Mouse (Mus musculus) midbrain, embryonic 11.5 days (tissue): ENCODE results near the gene Atp8a1. TPM values are rescaled to one million over a fixed set of nuclear protein-coding genes. Genes with fewer than 3 reads are reported as not detected.

Experiments used
- ATAC-seq: fragments of 200-750 bp; cut with Nextera tagmentation; 2 replicates; pipeline ENCODE4 v1.8.0; 2017; ENCODE audit warnings: moderate TSS enrichment, moderate library complexity; ENCODE audit not compliant: low FRiP score
- DNase-seq: peaks from one replicate; pipeline ENCODE4 v3.0.0; 2015; ENCODE audit warnings: low spot score; ENCODE audit errors: missing footprints
- H3K27ac ChIP-seq: fragments of 300-500 bp; sonication (generic); 2 replicates; pipeline ENCODE4 v1.5.1; 2014; ENCODE audit warnings: low read depth, low read length
- H3K27me3 ChIP-seq: fragments of 300-500 bp; sonication (generic); 2 replicates; pipeline ENCODE4 v1.6.1; 2014; ENCODE audit warnings: mild to moderate bottlenecking, low read length, moderate library complexity, mixed read lengths; ENCODE audit not compliant: control insufficient read depth, insufficient read depth
- H3K36me3 ChIP-seq: fragments of 300-500 bp; sonication (generic); 2 replicates; pipeline ENCODE4 v1.6.1; 2014; ENCODE audit warnings: mild to moderate bottlenecking, low read length, moderate library complexity, mixed read lengths; ENCODE audit not compliant: control insufficient read depth, insufficient read depth
- H3K4me1 ChIP-seq: fragments of 300-500 bp; sonication (generic); 2 replicates; pipeline ENCODE4 v1.6.1; 2014; ENCODE audit warnings: low read length; ENCODE audit not compliant: control insufficient read depth, insufficient read depth
- H3K4me2 ChIP-seq: fragments of 300-500 bp; sonication (generic); 2 replicates; pipeline ENCODE4 v1.6.1; 2014; ENCODE audit warnings: mild to moderate bottlenecking, moderate library complexity
- H3K4me3 ChIP-seq: fragments of 300-500 bp; sonication (generic); 2 replicates; pipeline ENCODE4 v1.5.1; 2014; ENCODE audit warnings: low read depth, low read length
- H3K9ac ChIP-seq: fragments of 300-500 bp; sonication (generic); 2 replicates; pipeline ENCODE4 v1.6.1; 2014; ENCODE audit warnings: low read length
- H3K9me3 ChIP-seq: fragments of 300-500 bp; sonication (generic); 2 replicates; pipeline ENCODE4 v1.6.1; 2016; ENCODE audit warnings: low read length; ENCODE audit not compliant: control insufficient read depth
- WGBS: fragments of 180-500 bp; shearing (Covaris S2); extraction: QIAGEN DNeasy Blood & Tissue Kit; methylation state at CpG from one replicate; pipeline ENCODE4 v1.1.7; 2014; 5-methylcytosine and 5-hydroxymethylcytosine counted together
- polyA plus RNA-seq: library from polyadenylated mRNA; unstranded; fragments of >200 nt; fragmentation: Nextera tagmentation; extraction: Ambion mirVana; gene quantifications from 2 replicates; pipeline ENCODE4 v1.2.1, GENCODE M21; 2014

The Atp8a1 gene
- polyA plus RNA-seq, 1 experiment from 2014 or later: 31.9 TPM

- no peak for ATAC-seq
- no peak overlapping the region for H3K27ac ChIP-seq
- 55% methylated on average over 5 of the region's 5 CpGs for WGBS
- H3K4me2 ChIP-seq: no peak overlapping the region
- no peaks in the 10 kb centered on the region for H3K36me3 ChIP-seq
- H3K4me3 ChIP-seq: no peak overlapping the region
- no peak for DNase-seq
- no peaks in the 10 kb centered on the region for H3K9me3 ChIP-seq
- no peaks in the 10 kb centered on the region for H3K4me1 ChIP-seq
- no peaks in the 10 kb centered on the region for H3K27me3 ChIP-seq
- no peak overlapping the region for H3K9ac ChIP-seq
These were observed 161.8 kb downstream of the Atp8a1 start for GRCm38 (mm10) chr5:67685461-67685860.

DNA sequence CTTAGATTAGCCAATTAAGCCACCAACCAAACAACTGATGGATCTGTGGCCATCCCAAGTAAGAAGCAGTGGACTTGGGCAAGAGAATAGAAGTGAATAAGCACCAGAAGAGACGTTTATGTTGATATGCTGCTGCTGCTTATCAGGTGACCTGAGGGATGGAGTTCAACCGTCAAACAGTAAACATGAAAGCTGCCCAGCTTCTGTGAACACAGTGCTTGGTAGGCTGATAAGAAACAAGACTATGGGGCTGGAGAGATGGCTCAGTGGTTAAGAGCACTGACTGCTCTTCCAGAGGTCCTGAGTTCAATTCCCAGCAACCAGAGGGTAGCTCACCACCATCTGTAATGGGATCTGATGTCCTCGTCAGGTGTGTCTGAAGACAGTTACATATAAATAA is 168.4 kb downstream of the Atp8a1 start:
- ATAC-seq (no peak), DNase-seq (no peak)
- no peak overlapping the region for H3K4me3 ChIP-seq
- no peak overlapping the region for H3K4me2 ChIP-seq
- H3K27ac ChIP-seq: no peak overlapping the region
- 90% methylated on average over 3 of the region's 3 CpGs for WGBS
- no peaks in the 10 kb centered on the region for H3K27me3 ChIP-seq
- no peaks in the 10 kb centered on the region for H3K9me3 ChIP-seq
- no peaks in the 10 kb centered on the region for H3K36me3 ChIP-seq
- no peaks in the 10 kb centered on the region for H3K4me1 ChIP-seq
- H3K9ac ChIP-seq: no peak overlapping the region

DNA sequence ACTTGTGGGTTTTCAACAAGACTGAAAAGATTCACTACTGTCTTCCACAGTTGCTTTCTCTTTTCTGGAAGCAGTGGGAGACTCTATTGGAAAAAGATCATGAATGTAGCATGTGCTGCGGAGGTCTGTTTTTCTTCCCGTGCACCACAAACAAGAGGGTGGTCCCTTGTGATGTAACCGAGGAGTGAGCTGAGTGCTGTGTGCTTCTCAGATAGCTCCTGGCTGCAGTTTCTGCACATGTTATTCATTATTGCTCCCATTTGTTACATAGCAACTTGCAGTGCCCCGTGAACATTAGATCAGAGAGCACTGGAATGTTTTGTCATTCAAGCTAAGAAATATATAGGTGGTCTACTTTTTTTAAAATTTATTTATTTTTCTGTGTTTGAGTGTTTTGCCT is 174.2 kb downstream of the Atp8a1 start:
- no peak overlapping the region for H3K4me2 ChIP-seq

GRCm38 (mm10) chr5:67670158-67670557 is 177.1 kb downstream of the Atp8a1 start:
- no peaks in the 10 kb centered on the region for H3K36me3 ChIP-seq
- H3K27ac ChIP-seq: no peak overlapping the region
- no peak for ATAC-seq
- WGBS: 66% methylated on average over 6 of the region's 6 CpGs
- no peak for DNase-seq
- no peaks in the 10 kb centered on the region for H3K9me3 ChIP-seq
- no peak overlapping the region for H3K4me3 ChIP-seq
- H3K27me3 ChIP-seq: peaks cover 24% of the 10 kb centered on the region
- H3K4me2 ChIP-seq: no peak overlapping the region
- H3K4me1 ChIP-seq: no peaks in the 10 kb centered on the region
- H3K9ac ChIP-seq: no peak overlapping the region

More for the DNA sequence above, 174.2 kb downstream of the Atp8a1 start:
- no peaks in the 10 kb centered on the region for H3K4me1 ChIP-seq
- no peak for ATAC-seq
- no peak for DNase-seq
- H3K27me3 ChIP-seq: peaks cover under 1% of the 10 kb centered on the region; the same call in 1 of the 2 replicates
- H3K9me3 ChIP-seq: no peaks in the 10 kb centered on the region
- H3K27ac ChIP-seq: no peak overlapping the region
- WGBS: 81% methylated on average over 4 of the region's 4 CpGs
- no peak overlapping the region for H3K9ac ChIP-seq
- H3K36me3 ChIP-seq: no peaks in the 10 kb centered on the region
- no peak overlapping the region for H3K4me3 ChIP-seq

GRCm38 (mm10) chr5:67669436-67669896 is 177.8 kb downstream of the Atp8a1 start:
- no peaks in the 10 kb centered on the region for H3K36me3 ChIP-seq
- WGBS: 92% methylated on average over 13 of the region's 13 CpGs
- no peak for ATAC-seq
- no peak overlapping the region for H3K9ac ChIP-seq
- no peaks in the 10 kb centered on the region for H3K4me1 ChIP-seq
- H3K9me3 ChIP-seq: no peaks in the 10 kb centered on the region
- no peak overlapping the region for H3K4me3 ChIP-seq
- no peak overlapping the region for H3K27ac ChIP-seq
- DNase-seq: no peak
- peaks cover 29% of the 10 kb centered on the region for H3K27me3 ChIP-seq
- H3K4me2 ChIP-seq: no peak overlapping the region

GRCm38 (mm10) chr5:67662715-67663114 is 184.5 kb downstream of the Atp8a1 start:
- H3K9me3 ChIP-seq: no peaks in the 10 kb centered on the region
- peak overlapping the region; percentile 40; the same call in 1 of the 2 replicates for H3K27ac ChIP-seq
- peaks cover 4% of the 10 kb centered on the region; the same call in 1 of the 2 replicates for H3K4me1 ChIP-seq
- H3K9ac ChIP-seq: no peak overlapping the region
- peaks cover 79% of the 10 kb centered on the region for H3K27me3 ChIP-seq
- H3K4me3 ChIP-seq: no peak overlapping the region
- WGBS: 32% methylated on average over 6 of the region's 6 CpGs
- H3K36me3 ChIP-seq: no peaks in the 10 kb centered on the region
- H3K4me2 ChIP-seq: no peak overlapping the region
- no peak for DNase-seq
- peak; percentile 74 for ATAC-seq

DNA sequence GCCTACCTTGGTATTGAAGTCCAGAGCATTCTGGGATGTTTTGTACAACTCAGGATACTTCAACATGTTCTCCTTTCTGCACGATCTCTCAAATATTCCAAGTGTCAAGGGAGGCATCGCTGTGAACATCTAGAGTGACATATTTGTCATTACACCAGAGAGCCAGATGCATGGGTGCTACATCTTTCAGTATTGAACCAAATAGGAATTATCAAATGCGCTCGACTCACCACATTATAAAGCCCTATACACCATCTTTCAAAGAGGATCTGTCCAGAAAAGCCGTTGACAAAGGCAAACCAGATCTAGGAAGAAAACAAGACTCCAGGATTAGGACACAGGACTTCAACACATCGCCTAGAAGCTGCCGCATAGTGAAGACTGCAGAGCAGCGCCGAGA is 187.4 kb downstream of the Atp8a1 start:
- peaks cover 68% of the 10 kb centered on the region for H3K27me3 ChIP-seq
- WGBS: 60% methylated on average over 9 of the region's 9 CpGs

DNA sequence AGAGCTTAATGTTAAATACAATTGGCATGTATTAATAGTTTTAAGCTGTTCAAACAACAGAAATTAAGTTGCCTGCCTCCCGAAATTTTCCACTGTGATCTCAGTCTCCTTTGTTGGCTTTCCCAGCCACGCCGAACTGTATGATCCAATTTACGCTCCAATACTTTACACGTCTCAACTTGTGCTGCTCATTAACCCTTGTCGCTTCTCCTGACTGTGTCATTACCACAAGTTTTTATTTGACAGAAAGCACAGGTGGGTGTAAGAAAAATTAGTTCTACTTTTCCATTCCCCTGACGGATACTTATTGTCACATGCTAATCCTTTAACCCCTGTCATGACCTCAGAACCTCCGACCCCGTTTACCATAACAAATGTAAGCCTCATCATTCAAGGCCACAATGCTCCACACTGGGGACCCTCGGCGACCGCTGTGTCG is 190.4 kb downstream of the Atp8a1 start:
- H3K27ac ChIP-seq: no peak overlapping the region; the same call in 1 of the 2 replicates
- no peaks in the 10 kb centered on the region for H3K36me3 ChIP-seq
- H3K4me3 ChIP-seq: no peak overlapping the region
- peaks cover 23% of the 10 kb centered on the region for H3K4me1 ChIP-seq
- peak overlapping the region; percentile 5; the same call in 1 of the 2 replicates for H3K4me2 ChIP-seq
- 10% methylated on average over 13 of the region's 13 CpGs for WGBS
- H3K9ac ChIP-seq: no peak overlapping the region
- ATAC-seq (peak; percentile 92), DNase-seq (peak; percentile 98)
- H3K9me3 ChIP-seq: no peaks in the 10 kb centered on the region
- peaks cover 71% of the 10 kb centered on the region for H3K27me3 ChIP-seq

More for the DNA sequence above, 187.4 kb downstream of the Atp8a1 start:
- Histone ChIP-seq H3K9me3 (no peaks in the 10 kb centered on the region), H3K4me3 (peak overlapping the region; percentile 7), H3K36me3 (no peaks in the 10 kb centered on the region), H3K4me2 (no peak overlapping the region; the same call in 1 of the 2 replicates), H3K4me1 (peaks cover 24% of the 10 kb centered on the region), H3K9ac (no peak overlapping the region), H3K27ac (peak overlapping the region; percentile 17; the same call in 1 of the 2 replicates)
- peak; percentile 90 for DNase-seq
- ATAC-seq: no peak

DNA sequence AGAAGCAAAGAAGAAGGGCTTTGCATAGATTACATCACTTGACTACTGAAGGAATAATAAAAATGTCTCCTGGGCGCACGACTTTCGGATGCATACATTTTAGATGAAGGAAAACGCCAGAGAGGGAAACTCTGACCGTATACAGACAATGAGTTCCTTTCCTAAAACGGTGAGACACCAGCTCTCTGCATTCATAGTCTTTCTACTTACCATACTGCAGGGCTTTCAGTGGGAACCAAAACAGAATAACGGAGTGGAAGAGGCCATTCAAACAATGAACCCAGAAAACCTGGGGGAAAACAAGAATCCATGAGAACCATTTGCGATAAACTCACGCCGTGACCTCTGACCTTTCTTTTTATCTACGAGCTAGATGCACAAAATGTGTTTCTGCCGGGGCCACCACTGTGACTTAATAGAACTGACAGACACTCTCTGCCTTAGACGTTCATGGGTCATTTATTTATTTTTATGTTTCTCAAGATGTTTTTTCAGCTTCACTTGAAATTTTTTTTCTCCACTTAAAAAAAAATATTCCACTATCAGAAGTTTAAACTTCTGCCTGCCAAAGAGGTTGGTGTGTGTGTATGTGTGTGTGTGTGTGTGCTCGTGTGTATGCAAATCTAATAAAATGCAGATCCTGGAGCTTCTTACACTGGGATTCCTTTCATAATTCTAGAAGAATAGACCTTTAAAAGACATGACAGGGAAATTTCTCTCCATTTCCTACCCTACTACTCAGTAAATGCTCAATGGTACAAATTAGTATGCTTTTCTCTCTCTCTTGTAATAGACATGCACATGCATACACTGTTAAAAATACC is 191.3 kb downstream of the Atp8a1 start:
- H3K4me1 ChIP-seq: peaks cover 23% of the 10 kb centered on the region
- peak overlapping the region; percentile 31 for H3K27ac ChIP-seq
- H3K4me2 ChIP-seq: peak overlapping the region; percentile 21; the same call in 1 of the 2 replicates
- 18% methylated on average over 14 of the region's 14 CpGs for WGBS
- H3K27me3 ChIP-seq: peaks cover 72% of the 10 kb centered on the region
- peak; percentile 43 for ATAC-seq
- no peaks in the 10 kb centered on the region for H3K36me3 ChIP-seq
- DNase-seq: peak; percentile 94
- H3K9me3 ChIP-seq: no peaks in the 10 kb centered on the region
- no peak overlapping the region for H3K4me3 ChIP-seq
- no peak overlapping the region for H3K9ac ChIP-seq
